Mouse (Mus musculus) forebrain, embryonic 14.5 days (tissue): Measurements from ENCODE around the gene Nabp1. TPM values are rescaled to one million over a fixed set of nuclear protein-coding genes. Genes with fewer than 3 reads are reported as not detected.
A peak's percentile ranks its signal among the peaks of the same experiment; 100 is the strongest.

ENCODE experiments used
- ATAC-seq: fragments of 200-750 bp; cut with Nextera tagmentation; 2 replicates; pipeline ENCODE4 v1.8.0; 2017; ENCODE audit warnings: mild to moderate bottlenecking, moderate library complexity
- DNase-seq: peaks from one replicate; pipeline ENCODE4 v3.0.0-alpha.2; 2015; ENCODE audit warnings: low spot score
- H3K27ac ChIP-seq: fragments of 300-500 bp; sonication (generic); 2 replicates; pipeline ENCODE4 v1.5.1; 2014; ENCODE audit warnings: low read depth, mild to moderate bottlenecking, control low read depth, low read length, moderate library complexity
- H3K27me3 ChIP-seq: fragments of 300-500 bp; sonication (generic); replicated peaks from 2 replicates; pipeline ENCODE4 v1.6.1; 2014; ENCODE audit warnings: low read length, control low read depth, mixed read lengths; ENCODE audit not compliant: control insufficient read depth, insufficient read depth
- H3K36me3 ChIP-seq: fragments of 300-500 bp; sonication (generic); 2 replicates; pipeline ENCODE4 v1.6.1; 2014; ENCODE audit warnings: low read length, control low read depth; ENCODE audit not compliant: control insufficient read depth, insufficient read depth
- H3K4me1 ChIP-seq: fragments of 300-500 bp; sonication (generic); 2 replicates; pipeline ENCODE4 v1.6.1; 2014; ENCODE audit warnings: antibody characterized with exemption, low read length, control low read depth; ENCODE audit not compliant: control insufficient read depth, insufficient read depth
- H3K4me2 ChIP-seq: fragments of 300-500 bp; sonication (generic); 2 replicates; pipeline ENCODE4 v1.6.1; 2014; ENCODE audit warnings: mild to moderate bottlenecking, control low read depth, low read length
- H3K4me3 ChIP-seq: fragments of 300-500 bp; sonication (generic); 2 replicates; pipeline ENCODE4 v1.5.1; 2014; ENCODE audit warnings: low read depth, low read length, control low read depth
- H3K9ac ChIP-seq: fragments of 300-500 bp; sonication (generic); 2 replicates; pipeline ENCODE4 v1.6.1; 2014; ENCODE audit warnings: mild to moderate bottlenecking, low read length, control low read depth, moderate library complexity
- H3K9me3 ChIP-seq: fragments of 300-500 bp; sonication (generic); replicated peaks from 2 replicates; pipeline ENCODE4 v1.6.1; 2016; ENCODE audit warnings: low read length, control low read depth, mixed read lengths; ENCODE audit not compliant: control insufficient read depth
- WGBS: fragments of 180-500 bp; shearing (Covaris S2); extraction: QIAGEN DNeasy Blood & Tissue Kit; methylation state at CpG from one replicate; pipeline ENCODE4 v1.1.7; 2014; 5-methylcytosine and 5-hydroxymethylcytosine counted together
- polyA plus RNA-seq: library from polyadenylated mRNA; unstranded; fragments of >200 nt; fragmentation: Nextera tagmentation; extraction: Ambion mirVana; gene quantifications from 2 replicates; pipeline ENCODE4 v1.2.1, GENCODE M21; 2014

Nabp1 gene
- polyA plus RNA-seq, 1 experiment from 2014 or later, result 7.9 TPM

DNA sequence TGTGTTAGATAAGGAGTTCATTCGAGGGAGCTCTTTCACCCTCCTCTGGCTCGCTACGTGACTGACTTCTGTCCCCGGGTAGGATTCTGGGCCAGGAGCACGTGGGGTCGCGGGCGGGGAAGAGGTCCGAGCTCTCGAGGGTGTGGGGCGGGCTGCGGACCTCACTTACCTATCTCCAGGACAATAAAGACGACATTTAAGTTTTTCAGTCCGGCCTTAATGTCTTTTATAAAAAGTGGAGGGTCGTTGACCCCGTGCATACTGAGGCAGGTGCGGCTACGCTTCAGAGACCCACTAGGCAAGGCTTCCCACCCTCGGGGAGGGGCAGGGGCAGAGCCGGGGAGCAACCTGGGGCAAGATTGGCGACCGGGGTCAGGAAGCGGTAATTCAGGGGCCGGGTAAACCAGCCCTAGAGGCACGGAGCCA is 556 bp downstream of the Nabp1 start:
- Histone ChIP-seq H3K4me1 (peaks cover 6% of the 10 kb centered on the region; the same call in 1 of the 2 replicates), H3K4me2 (peak overlapping the region; percentile 99), H3K9me3 (no peaks in the 10 kb centered on the region), H3K27me3 (no peaks in the 10 kb centered on the region), H3K9ac (peak overlapping the region; percentile 79), H3K4me3 (peak overlapping the region; percentile 58), H3K36me3 (no peaks in the 10 kb centered on the region), H3K27ac (peak overlapping the region; percentile 60; the same call in 1 of the 2 replicates)
- peak; percentile 25 for DNase-seq
- peak; percentile 40 for ATAC-seq
- under 1% methylated on average over 25 of the region's 25 CpGs for WGBS

DNA sequence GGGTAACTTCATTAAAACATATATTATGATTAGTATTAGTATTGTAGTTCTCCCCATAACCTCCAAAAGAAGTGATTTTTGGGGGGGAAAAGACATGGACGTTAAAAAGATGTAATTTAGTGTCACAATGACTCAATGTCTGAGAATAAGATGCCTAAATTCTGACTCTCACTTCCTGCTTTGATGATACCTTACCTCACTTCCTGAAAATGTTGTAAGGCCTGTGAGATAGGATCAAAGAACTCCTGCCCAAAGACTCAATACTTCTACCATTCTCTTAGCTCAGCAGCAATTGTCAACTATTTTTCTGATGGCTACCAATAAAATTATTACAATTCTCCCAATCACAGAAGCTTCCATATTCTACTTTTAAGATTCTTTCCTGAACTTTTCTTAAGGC is 1.8 kb downstream of the Nabp1 start:
- Histone ChIP-seq H3K9ac (no peak overlapping the region), H3K36me3 (no peaks in the 10 kb centered on the region), H3K4me3 (no peak overlapping the region), H3K27ac (no peak overlapping the region), H3K4me1 (peaks cover 6% of the 10 kb centered on the region; the same call in 1 of the 2 replicates), H3K4me2 (no peak overlapping the region), H3K9me3 (no peaks in the 10 kb centered on the region), H3K27me3 (no peaks in the 10 kb centered on the region)
- 89% methylated on average over 1 of the region's 1 CpGs for WGBS
- ATAC-seq (no peak), DNase-seq (no peak)

- no peaks in the 10 kb centered on the region for H3K4me1 ChIP-seq
- no peak overlapping the region for H3K4me3 ChIP-seq
- H3K4me2 ChIP-seq, result no peak overlapping the region
- ATAC-seq, result no peak
- no peak overlapping the region for H3K9ac ChIP-seq
- 0 out of 2 replicates have a peak, but pooled peaks cover 4% of the 10 kb centered on the region for H3K36me3 ChIP-seq
- H3K9me3 ChIP-seq, result no peaks in the 10 kb centered on the region
- no peak for DNase-seq
- H3K27me3 ChIP-seq, result no peaks in the 10 kb centered on the region
- WGBS, result 42% methylated on average over 2 of the region's 2 CpGs
- no peak overlapping the region for H3K27ac ChIP-seq
These were observed 10.1 kb downstream of the Nabp1 start for GRCm38 (mm10) chr1:51468077-51468476.

- H3K27me3 ChIP-seq, result no peaks in the 10 kb centered on the region
- 0 out of 2 replicates have a peak, but pooled peaks cover 4% of the 10 kb centered on the region for H3K36me3 ChIP-seq
- no peak overlapping the region for H3K9ac ChIP-seq
- H3K27ac ChIP-seq, result no peak overlapping the region
- DNase-seq (no peak), ATAC-seq (no peak)
- H3K9me3 ChIP-seq, result no peaks in the 10 kb centered on the region
- H3K4me1 ChIP-seq, result no peaks in the 10 kb centered on the region
- 90% methylated on average over 5 of the region's 5 CpGs for WGBS
- no peak overlapping the region for H3K4me2 ChIP-seq
- no peak overlapping the region for H3K4me3 ChIP-seq
These were observed 11.0 kb downstream of the Nabp1 start for GRCm38 (mm10) chr1:51467181-51467580.

- H3K4me3 ChIP-seq, result no peak overlapping the region
- H3K4me2 ChIP-seq, result no peak overlapping the region
- no peak overlapping the region for H3K27ac ChIP-seq
- no peaks in the 10 kb centered on the region for H3K4me1 ChIP-seq
- H3K36me3 ChIP-seq, result 0 out of 2 replicates have a peak, but pooled peaks cover 4% of the 10 kb centered on the region
- DNase-seq (peak; percentile 37), ATAC-seq (no peak)
- no peaks in the 10 kb centered on the region for H3K9me3 ChIP-seq
- no peak overlapping the region for H3K9ac ChIP-seq
- WGBS, result 50% methylated on average over 1 of the region's 1 CpGs
- no peaks in the 10 kb centered on the region for H3K27me3 ChIP-seq
These were observed 11.8 kb downstream of the Nabp1 start for GRCm38 (mm10) chr1:51466385-51466784.

GRCm38 (mm10) chr1:51465285-51465684 is 12.9 kb downstream of the Nabp1 start:
- no peaks in the 10 kb centered on the region for H3K4me1 ChIP-seq
- no peak for DNase-seq
- ATAC-seq, result no peak
- WGBS, result 40% methylated on average over 2 of the region's 2 CpGs
- H3K4me2 ChIP-seq, result no peak overlapping the region
- H3K27me3 ChIP-seq, result no peaks in the 10 kb centered on the region
- H3K36me3 ChIP-seq, result no peaks in the 10 kb centered on the region
- no peak overlapping the region for H3K4me3 ChIP-seq
- H3K9me3 ChIP-seq, result no peaks in the 10 kb centered on the region
- no peak overlapping the region for H3K27ac ChIP-seq
- H3K9ac ChIP-seq, result no peak overlapping the region

- ATAC-seq (no peak), DNase-seq (no peak)
- Histone ChIP-seq H3K9ac (no peak overlapping the region), H3K9me3 (no peaks in the 10 kb centered on the region), H3K27ac (no peak overlapping the region), H3K36me3 (no peaks in the 10 kb centered on the region), H3K27me3 (no peaks in the 10 kb centered on the region), H3K4me1 (no peaks in the 10 kb centered on the region), H3K4me3 (no peak overlapping the region), H3K4me2 (no peak overlapping the region)
- 88% methylated on average over 5 of the region's 5 CpGs for WGBS
These were observed 15.2 kb downstream of the Nabp1 start for GRCm38 (mm10) chr1:51463038-51463437.

- WGBS, result 67% methylated on average over 10 of the region's 10 CpGs
- H3K27me3 ChIP-seq, result no peaks in the 10 kb centered on the region
- H3K36me3 ChIP-seq, result no peaks in the 10 kb centered on the region
- no peak overlapping the region for H3K4me2 ChIP-seq
- ATAC-seq, result no peak
- peak; percentile 76 for DNase-seq
- no peak overlapping the region for H3K4me3 ChIP-seq
- no peaks in the 10 kb centered on the region for H3K9me3 ChIP-seq
- H3K9ac ChIP-seq, result no peak overlapping the region
- no peaks in the 10 kb centered on the region for H3K4me1 ChIP-seq
- H3K27ac ChIP-seq, result no peak overlapping the region
These were observed 19.3 kb downstream of the Nabp1 start for GRCm38 (mm10) chr1:51458731-51459450.

DNA sequence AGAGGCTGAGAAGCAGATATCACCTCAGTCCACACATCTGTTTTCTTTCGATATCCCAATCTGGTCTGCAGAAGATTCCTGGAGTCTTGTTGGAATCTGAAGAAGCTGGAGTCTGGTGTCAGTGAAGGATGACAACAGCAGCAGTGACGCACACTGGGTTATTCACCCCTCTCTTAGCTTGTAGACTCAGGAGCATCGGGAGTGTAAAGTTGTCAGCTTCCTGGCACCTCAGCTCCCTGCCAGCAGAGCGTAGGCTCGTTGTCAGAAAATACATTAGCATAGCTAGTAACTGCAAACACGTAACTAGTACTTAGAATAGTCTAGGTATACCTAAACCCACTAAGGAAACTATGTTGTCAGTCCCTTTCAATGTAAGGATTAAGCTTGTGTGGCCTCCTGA is 20.1 kb downstream of the Nabp1 start:
- Histone ChIP-seq H3K9ac (no peak overlapping the region), H3K36me3 (no peaks in the 10 kb centered on the region), H3K4me2 (no peak overlapping the region), H3K4me1 (no peaks in the 10 kb centered on the region), H3K27ac (no peak overlapping the region), H3K27me3 (no peaks in the 10 kb centered on the region), H3K9me3 (no peaks in the 10 kb centered on the region), H3K4me3 (no peak overlapping the region)
- WGBS, result 85% methylated on average over 6 of the region's 6 CpGs
- ATAC-seq (no peak), DNase-seq (no peak)
